14 mouse cellular contexts compared by ENCODE assay signal in the genomic region with DNA sequence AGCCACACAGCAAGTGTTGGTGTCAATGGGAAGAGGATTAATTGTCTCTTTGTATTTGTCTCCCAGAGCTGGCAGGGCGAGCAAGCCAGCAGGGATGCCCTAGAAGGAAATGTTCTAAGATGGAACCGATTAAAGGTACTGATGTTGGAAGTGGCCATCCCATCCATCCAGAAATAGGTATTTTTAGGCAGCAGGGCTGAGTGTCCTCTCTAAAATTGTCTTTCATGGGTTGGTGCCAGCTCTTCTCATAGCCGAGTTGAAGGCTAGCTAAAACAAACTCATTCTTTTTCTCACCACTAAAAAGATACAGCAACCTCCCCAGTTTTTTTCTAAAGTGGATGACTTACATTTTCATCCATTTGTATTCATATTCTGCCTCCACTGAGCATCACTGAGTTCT.
"Had no signal": no experiment of that assay in that cellular context is flagged by ENCODE, and none has a peak within 500 bp of the region (broad histone marks: within the 10 kb centered on the region; RNA-seq: fewer than 3 reads in every experiment).

No protein-coding gene starts in this region.

- H3K4me1 ChIP-seq: liver, embryonic 13.5 days; lung, embryonic 15.5 days; megakaryocyte, embryonic 14.5 days had no signal

- ATAC-seq: intestine, embryonic 16.5 days; liver, postnatal 0 days; midbrain, embryonic 16.5 days had no signal

- H3K27me3 ChIP-seq: kidney, embryonic 15.5 days; liver, embryonic 13.5 days; lung, embryonic 15.5 days; megakaryocyte, embryonic 14.5 days had no signal

- H3K4me2 ChIP-seq: kidney, embryonic 15.5 days; liver, embryonic 13.5 days; lung, embryonic 15.5 days; midbrain, embryonic 11.5 days had no signal

- DNase-seq: kidney, postnatal 14 days; liver; liver, embryonic 13.5 days; liver, postnatal 0 days; lung, postnatal 14 days; thymus, adult 2 months; thymus, postnatal 36 days had no signal

- H3K9ac ChIP-seq: kidney, embryonic 15.5 days; liver, embryonic 13.5 days; liver, postnatal 0 days; lung, embryonic 15.5 days had no signal

- H3K9me3 ChIP-seq: kidney, embryonic 15.5 days; liver, embryonic 13.5 days; lung, embryonic 15.5 days; megakaryocyte, embryonic 14.5 days had no signal

- H3K36me3 ChIP-seq: kidney, embryonic 15.5 days; liver, embryonic 13.5 days; lung, embryonic 15.5 days had no signal

- H3K27ac ChIP-seq: kidney, embryonic 15.5 days; liver, embryonic 13.5 days; lung, embryonic 15.5 days; macrophage had no signal

- H3K4me3 ChIP-seq: kidney, embryonic 15.5 days; liver, embryonic 13.5 days; lung, embryonic 15.5 days; megakaryocyte, embryonic 14.5 days had no signal
